Mouse (Mus musculus) lung, postnatal 25 days (tissue): ENCODE results near the gene Olfr1232.

Experiments used
- DNase-seq: peaks from one replicate; pipeline ENCODE4 v3.0.0; 2022; ENCODE audit warnings: low spot score

Gene Olfr1232

DNA sequence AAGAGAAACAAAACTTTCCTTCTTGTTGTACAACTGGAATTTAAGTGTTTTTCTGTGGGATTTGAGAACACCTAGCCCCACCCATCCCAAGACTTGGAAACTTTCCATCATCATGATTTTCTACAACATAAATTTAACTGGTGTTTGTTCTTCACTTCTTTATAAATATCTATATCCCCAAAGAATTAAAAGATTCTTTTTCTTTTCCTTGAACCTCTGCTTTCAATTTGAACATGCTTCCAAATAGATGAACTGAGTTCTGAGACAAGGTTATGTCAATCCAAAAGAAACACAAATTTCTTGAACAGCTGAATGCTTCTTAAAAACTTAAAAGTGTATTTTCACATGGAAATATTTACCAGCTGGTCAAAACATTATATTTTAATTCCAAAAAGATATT is at the start of gene Olfr1232:
Olfr1232 (minus strand) TSS at position 101 of the 400 bp plus-strand sequence.
- no peak for DNase-seq

DNA sequence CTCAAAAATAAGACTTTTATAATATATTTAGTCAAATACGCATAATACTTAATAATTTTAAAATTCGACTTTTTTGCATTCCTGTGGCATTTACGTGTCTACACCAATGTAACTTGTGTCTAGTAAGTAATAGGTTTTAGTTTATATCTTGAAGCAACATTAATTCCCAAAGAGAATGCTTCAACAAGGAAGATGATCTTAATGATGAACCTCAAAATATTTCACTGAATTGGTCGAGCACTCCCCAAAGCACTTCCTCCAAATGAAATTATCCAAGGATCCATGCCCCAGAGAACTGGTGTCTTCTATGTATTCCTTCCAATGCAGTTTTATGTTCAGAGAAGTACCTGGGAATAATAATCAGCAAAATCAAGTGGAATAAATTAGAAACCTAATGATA is 35.3 kb upstream of the Olfr1232 start, which contains the start of gene Olfr1234:
Olfr1234 (minus strand) TSS at position 101 of the 400 bp plus-strand sequence.
- DNase-seq = no peak

DNA sequence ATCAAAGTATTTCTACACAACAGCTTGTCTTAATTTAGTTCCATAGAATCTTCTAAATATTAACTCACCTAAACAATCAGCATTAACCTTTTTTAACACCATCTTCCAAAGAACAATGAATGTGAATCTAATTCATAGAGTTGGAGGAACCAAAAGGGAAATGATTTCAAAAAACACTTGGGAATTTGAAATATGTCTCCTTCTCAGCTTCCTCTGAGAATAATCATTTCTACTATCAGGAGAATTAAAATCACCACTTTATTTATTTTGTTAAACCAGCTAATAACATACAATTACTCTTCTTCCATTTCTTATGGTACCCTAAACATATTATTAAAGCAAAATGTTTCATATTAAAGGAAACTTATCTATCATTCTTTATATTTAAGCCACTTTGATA is 12.8 kb upstream of the Olfr1232 start, which contains the start of gene Olfr1233:
Olfr1233 (minus strand) TSS at position 101 of the 400 bp plus-strand sequence.
- DNase-seq = no peak

DNA sequence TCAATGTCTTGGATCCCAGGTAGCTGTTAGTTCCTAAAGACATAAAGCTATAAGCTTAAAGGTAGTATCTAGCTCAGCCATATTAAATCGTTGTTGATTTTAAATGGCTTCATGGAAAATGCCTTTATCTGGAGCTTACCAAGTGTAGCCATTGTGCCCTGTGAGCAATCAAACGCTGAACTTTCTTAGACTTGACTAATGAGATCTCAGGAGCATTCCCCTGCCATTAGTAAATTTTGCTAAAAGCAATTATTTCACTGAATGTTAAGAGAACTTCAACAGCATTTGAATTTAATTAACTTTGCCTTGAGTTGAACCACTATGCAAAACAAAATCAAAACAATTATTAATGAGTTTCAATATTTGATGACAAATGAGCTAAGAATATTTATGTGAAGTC is 22.5 kb downstream of the Olfr1232 start, which contains the start of gene Olfr1231:
Olfr1231 (minus strand) TSS at position 101 of the 400 bp plus-strand sequence.
- no peak for DNase-seq

DNA sequence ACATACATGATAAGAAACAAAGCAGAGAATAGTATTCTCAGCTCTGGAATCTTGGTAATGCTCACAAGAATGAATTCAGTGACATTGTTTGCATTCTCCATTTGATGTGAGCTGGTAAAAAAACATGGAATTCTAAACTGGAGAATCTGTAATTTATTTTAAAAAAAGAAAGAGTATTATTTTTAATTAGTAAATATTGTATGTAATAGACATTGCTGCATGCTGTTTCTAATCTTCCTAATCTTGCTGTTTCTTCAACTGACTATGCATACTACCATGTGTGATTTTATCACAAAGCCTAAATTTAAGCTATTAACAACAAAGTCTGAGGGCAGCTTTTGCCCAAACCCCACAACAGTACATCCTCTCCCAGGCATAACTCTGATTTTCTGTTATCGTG is 32.3 kb downstream of the Olfr1232 start, which contains the start of gene Olfr1230:
Olfr1230 (minus strand) TSS at position 101 of the 400 bp plus-strand sequence.
- DNase-seq = no peak

DNA sequence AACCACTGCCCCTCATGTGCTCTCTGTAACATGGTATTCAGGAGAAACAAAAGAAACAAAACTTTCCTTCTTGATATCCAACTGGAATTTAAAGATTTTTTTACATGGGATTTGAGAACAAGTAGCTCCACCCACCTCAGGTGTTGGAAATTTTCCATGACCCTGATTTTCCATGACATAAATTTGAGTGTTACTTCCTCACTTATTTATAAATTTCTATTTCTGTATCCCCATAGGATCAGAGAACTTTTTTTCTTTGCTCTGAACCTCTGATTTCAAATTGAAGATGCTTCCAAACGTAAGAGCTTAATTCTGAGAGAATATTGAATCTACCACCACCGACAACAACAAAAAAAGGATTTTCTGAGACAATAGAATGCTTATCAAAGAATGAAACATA is 41.6 kb downstream of the Olfr1232 start, which contains the start of gene Olfr1229:
Olfr1229 (minus strand) TSS at position 101 of the 400 bp plus-strand sequence.
- DNase-seq = no peak
